12 mouse cellular contexts compared by ENCODE assay signal in the genomic region with DNA sequence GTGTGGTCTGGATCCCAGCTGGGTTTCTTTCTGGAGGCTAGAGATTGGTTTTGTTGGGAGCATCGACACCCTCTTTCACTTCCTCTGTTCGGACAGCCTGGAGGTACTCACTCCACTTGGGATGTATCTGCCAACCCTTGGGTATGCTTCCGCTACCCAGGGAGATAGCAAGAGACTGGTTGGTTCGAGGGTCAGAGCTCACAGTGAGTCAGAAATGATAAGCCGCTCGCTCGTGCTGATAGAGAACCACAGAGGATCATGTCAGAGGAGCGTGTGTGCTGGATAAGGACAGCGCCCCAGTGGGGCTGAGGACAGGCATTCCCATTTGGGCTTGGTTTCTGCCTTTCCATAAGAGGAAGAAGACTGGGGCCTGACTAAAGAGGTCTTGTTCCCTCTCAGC. TPM values are rescaled to one million over a fixed set of nuclear protein-coding genes. Genes with fewer than 3 reads are reported as not detected.
DNase-seq lines count a peak whose midpoint lies in the region; ATAC-seq and TF ChIP-seq lines count a peak whose summit lies in the region.
"Had no signal": no experiment of that assay in that cellular context is flagged by ENCODE, and none has a peak within 500 bp of the region (broad histone marks: within the 10 kb centered on the region; RNA-seq: fewer than 3 reads in every experiment).

No protein-coding gene starts in this region.

- no peaks in the 10 kb centered on the region for H3K9me3 ChIP-seq in intestine, embryonic 14.5 days (ENCODE audit: control insufficient read depth, low read length)
- H3K9me3 ChIP-seq: forebrain, embryonic 13.5 days; midbrain, embryonic 15.5 days had no signal

- H3K4me3 ChIP-seq in layer of hippocampus, adult 2 months: no peak overlapping the region
- no peak overlapping the region for H3K4me3 ChIP-seq in bone marrow, adult 2 months (replicated peaks; ENCODE audit: control insufficient read depth, low read depth, low read length)
- no peak overlapping the region for H3K4me3 ChIP-seq in intestine, embryonic 14.5 days (ENCODE audit: low read depth, low read length)
- H3K4me3 ChIP-seq: forebrain, embryonic 13.5 days; midbrain, embryonic 15.5 days had no signal

- no peak for TF ChIP-seq CTCF in layer of hippocampus, adult 2 months (conservative IDR thresholded peaks at IDR 0.05)
- TF ChIP-seq CTCF in bone marrow, adult 2 months (IDR thresholded peaks at IDR 0.05; ENCODE audit: control insufficient read depth, insufficient read depth, low read length): peak; percentile 12; the same call in 1 of the 2 replicates

- peak overlapping the region; percentile 62; the same call in 1 of the 2 replicates for H3K27ac ChIP-seq in layer of hippocampus, adult 2 months
- H3K27ac ChIP-seq in bone marrow, adult 2 months (ENCODE audit: control insufficient read depth, insufficient read depth, low read depth, low read length, poor library complexity): peak overlapping the region; percentile 50; the same call in 1 of the 2 replicates
- peak overlapping the region; percentile 43; the same call in 1 of the 2 replicates for H3K27ac ChIP-seq in intestine, embryonic 14.5 days (ENCODE audit: low read depth)
- H3K27ac ChIP-seq: forebrain, embryonic 13.5 days; midbrain, embryonic 15.5 days had no signal

- no peak overlapping the region for H3K9ac ChIP-seq in intestine, embryonic 14.5 days (ENCODE audit: low read length)
- H3K9ac ChIP-seq: forebrain, embryonic 13.5 days; midbrain, embryonic 15.5 days had no signal

- 39% methylated on average over 9 of the region's 9 CpGs for WGBS in bone marrow, adult 2 months
- 50% methylated on average over 9 of the region's 9 CpGs for WGBS in intestine, embryonic 14.5 days

- intact Hi-C loops in left cerebral cortex, postnatal 10 days (cut with DNase I): no loop called here

- TF ChIP-seq POLR2A in bone marrow, adult 2 months (IDR thresholded peaks at IDR 0.05; ENCODE audit: borderline replicate concordance, control insufficient read depth, low read depth, low read length): no peak

- no peak for DNase-seq in layer of hippocampus, adult 2 months (ENCODE audit: low spot score in 2 of 2)
- DNase-seq in layer of hippocampus, adult 9-10 months (ENCODE audit: low spot score): no peak
- DNase-seq in intestine, embryonic 14.5 days (ENCODE audit: low spot score): peak; percentile 69
- no peak for DNase-seq in left cerebral cortex, postnatal 10 days (ENCODE audit: extremely low spot score in 1 of 2, low spot score in 2 of 2)
- DNase-seq in thymus, postnatal 4 days: no peak
- DNase-seq in adrenal gland, postnatal 4 days (ENCODE audit: low spot score in 2 of 2): no peak

- no peak overlapping the region for H3K4me2 ChIP-seq in intestine, embryonic 14.5 days (ENCODE audit: low read length)
- H3K4me2 ChIP-seq: forebrain, embryonic 13.5 days; midbrain, embryonic 15.5 days had no signal

- H3K4me1 ChIP-seq in bone marrow, adult 2 months (ENCODE audit: control insufficient read depth, insufficient read depth, low read length): peaks cover 5% of the 10 kb centered on the region; the same call in 1 of the 2 replicates
- H3K4me1 ChIP-seq in intestine, embryonic 14.5 days (replicated peaks; ENCODE audit: control insufficient read depth, insufficient read depth, low read length): peaks cover 6% of the 10 kb centered on the region; the same call in 1 of the 2 replicates

- H3K36me3 ChIP-seq in intestine, embryonic 14.5 days (ENCODE audit: control insufficient read depth, insufficient read depth, low read length): no peaks in the 10 kb centered on the region
- H3K36me3 ChIP-seq: midbrain, embryonic 15.5 days had no signal

- ATAC-seq in intestine, embryonic 14.5 days (replicated peaks; ENCODE audit: low FRiP score, low TSS enrichment, low read depth): peak; percentile 61
- peak; percentile 91 for ATAC-seq in megakaryocyte progenitor cell, adult 5-6 weeks (replicated peaks; ENCODE audit: poor library complexity)
- ATAC-seq: forebrain, embryonic 13.5 days; midbrain, embryonic 15.5 days had no signal

- no peaks in the 10 kb centered on the region for H3K27me3 ChIP-seq in intestine, embryonic 14.5 days (replicated peaks; ENCODE audit: control insufficient read depth, insufficient read depth, low read length)
- H3K27me3 ChIP-seq: forebrain, embryonic 13.5 days; midbrain, embryonic 15.5 days had no signal

RNA-seq across cellular contexts. Expression of a gene that starts 1.9 kb away (rescaled TPM):
- 1 to 10 TPM; 1.1 TPM for total RNA-seq in layer of hippocampus, adult 2 months (2021)
- 9.2 and 26.2 TPM in 2 replicates for polyA plus RNA-seq in bone marrow, adult 2 months (2011; ENCODE audit: insufficient read depth, insufficient read length, low replicate concordance, missing spikeins)
- 5.0 and 6.1 TPM in 2 replicates for polyA plus RNA-seq in intestine, embryonic 14.5 days (2014; fragmentation: Nextera tagmentation; extraction: Ambion mirVana)
- not detected in 2 replicates for total RNA-seq in megakaryocyte progenitor cell, adult 5-6 weeks (2015)
- total RNA-seq in megakaryocyte progenitor cell, adult 5-6 weeks (2017): not detected in 2 replicates
- 1 to 10 TPM in 1 of 2 experiments, not detected in 1; 1.1 TPM for total RNA-seq in left cerebral cortex, postnatal 10 days (2021)
- total RNA-seq in adrenal gland, postnatal 4 days (2021): 1 to 10 TPM; 2.0 to 2.4 TPM

RNA-seq across cellular contexts. Expression of a gene that starts 3.1 kb away (rescaled TPM):
- 1 to 10 TPM; 2.5 to 3.5 TPM for total RNA-seq in layer of hippocampus, adult 2 months (2021)
- polyA plus RNA-seq in bone marrow, adult 2 months (2011; ENCODE audit: insufficient read depth, insufficient read length, low replicate concordance, missing spikeins): 1.3 TPM in 1 of 2 replicates, not detected in the other
- 1.3 and 2.8 TPM in 2 replicates for polyA plus RNA-seq in intestine, embryonic 14.5 days (2014; fragmentation: Nextera tagmentation; extraction: Ambion mirVana)
- not detected in 2 replicates for total RNA-seq in megakaryocyte progenitor cell, adult 5-6 weeks (2015)
- total RNA-seq in megakaryocyte progenitor cell, adult 5-6 weeks (2017): not detected in 2 replicates
- 1 to 10 TPM; 1.6 to 2.3 TPM for total RNA-seq in left cerebral cortex, postnatal 10 days (2021)
- total RNA-seq in adrenal gland, postnatal 4 days (2021): not detected

RNA-seq across cellular contexts. Expression of a gene that starts 5.6 kb away (rescaled TPM):
- under 1 TPM in 1 of 2 experiments, not detected in 1; 0.52 TPM for total RNA-seq in layer of hippocampus, adult 2 months (2021)
- 14.3 and 53.1 TPM in 2 replicates for polyA plus RNA-seq in bone marrow, adult 2 months (2011; ENCODE audit: insufficient read depth, insufficient read length, low replicate concordance, missing spikeins)
- polyA plus RNA-seq in intestine, embryonic 14.5 days (2014; fragmentation: Nextera tagmentation; extraction: Ambion mirVana): 0.27 TPM in 1 of 2 replicates, not detected in the other
- total RNA-seq in megakaryocyte progenitor cell, adult 5-6 weeks (2015): not detected in 2 replicates
- total RNA-seq in megakaryocyte progenitor cell, adult 5-6 weeks (2017): not detected in 2 replicates
- total RNA-seq in left cerebral cortex, postnatal 10 days (2021): not detected
- total RNA-seq in adrenal gland, postnatal 4 days (2021): not detected
- total RNA-seq: left cerebral cortex, postnatal 36 days had no signal
- polyA plus RNA-seq: kidney, embryonic 16.5 days; midbrain, embryonic 15.5 days had no signal

RNA-seq across cellular contexts. Expression of a gene that starts 9.3 kb away (rescaled TPM):
- total RNA-seq in layer of hippocampus, adult 2 months (2021): 100 to 1,000 TPM; 110 to 113 TPM
- polyA plus RNA-seq in bone marrow, adult 2 months (2011; ENCODE audit: insufficient read depth, insufficient read length, low replicate concordance, missing spikeins): 48.7 and 73.1 TPM in 2 replicates
- polyA plus RNA-seq in intestine, embryonic 14.5 days (2014; fragmentation: Nextera tagmentation; extraction: Ambion mirVana): 86.4 and 91.0 TPM in 2 replicates
- 17.5 and 21.1 TPM in 2 replicates for total RNA-seq in megakaryocyte progenitor cell, adult 5-6 weeks (2015)
- 22.7 and 26.0 TPM in 2 replicates for total RNA-seq in megakaryocyte progenitor cell, adult 5-6 weeks (2017)
- 10 to 100 TPM; 84.4 to 91.5 TPM for total RNA-seq in left cerebral cortex, postnatal 10 days (2021)
- total RNA-seq in adrenal gland, postnatal 4 days (2021): 10 to 100 TPM; 92.8 to 96.8 TPM

RNA-seq across cellular contexts. Expression of a gene that starts 13.8 kb away (rescaled TPM):
- not detected for total RNA-seq in layer of hippocampus, adult 2 months (2021)
- 16.5 and 35.6 TPM in 2 replicates for polyA plus RNA-seq in bone marrow, adult 2 months (2011; ENCODE audit: insufficient read depth, insufficient read length, low replicate concordance, missing spikeins)
- 0.55 and 0.81 TPM in 2 replicates for polyA plus RNA-seq in intestine, embryonic 14.5 days (2014; fragmentation: Nextera tagmentation; extraction: Ambion mirVana)
- total RNA-seq in megakaryocyte progenitor cell, adult 5-6 weeks (2015): not detected in 2 replicates
- total RNA-seq in megakaryocyte progenitor cell, adult 5-6 weeks (2017): not detected in 2 replicates
- not detected for total RNA-seq in left cerebral cortex, postnatal 10 days (2021)
- under 1 TPM; 0.22 to 0.90 TPM for total RNA-seq in adrenal gland, postnatal 4 days (2021)
- total RNA-seq: left cerebral cortex, postnatal 36 days had no signal
